Mouse (Mus musculus) kidney, postnatal 0 days (tissue): ENCODE data around the gene Actr1b. TPM values are rescaled to one million over a fixed set of nuclear protein-coding genes. Genes with fewer than 3 reads are reported as not detected.

ENCODE experiments used
- ATAC-seq: fragments of 200-750 bp; cut with Nextera tagmentation; replicated peaks from 2 replicates; pipeline ENCODE4 v1.8.0; 2017; ENCODE audit warnings: low read depth, moderate number of reproducible peaks, moderate TSS enrichment, moderate library complexity; ENCODE audit not compliant: low FRiP score
- DNase-seq: peaks from one replicate; pipeline ENCODE4 v3.0.0-alpha.2; 2016; ENCODE audit warnings: low spot score
- H3K27ac ChIP-seq: fragments of 300-500 bp; sonication (generic); 2 replicates; pipeline ENCODE4 v1.5.1; 2014; ENCODE audit warnings: mild to moderate bottlenecking
- H3K27me3 ChIP-seq: fragments of 300-500 bp; sonication (generic); 2 replicates; pipeline ENCODE4 v1.6.1; 2014; ENCODE audit warnings: low read length, mixed read lengths; ENCODE audit not compliant: insufficient read depth
- H3K36me3 ChIP-seq: fragments of 300-500 bp; sonication (generic); 2 replicates; pipeline ENCODE4 v1.6.1; 2014; ENCODE audit warnings: low read length, mixed read lengths; ENCODE audit not compliant: insufficient read depth
- H3K4me1 ChIP-seq: fragments of 300-500 bp; sonication (generic); replicated peaks from 2 replicates; pipeline ENCODE4 v1.6.1; 2014; ENCODE audit warnings: antibody characterized with exemption, low read length, mixed read lengths; ENCODE audit not compliant: insufficient read depth
- H3K4me2 ChIP-seq: fragments of 300-500 bp; sonication (generic); 2 replicates; pipeline ENCODE4 v1.6.1; 2014; ENCODE audit warnings: mild to moderate bottlenecking, low read length, moderate library complexity, mixed read lengths
- H3K4me3 ChIP-seq: fragments of 300-500 bp; sonication (generic); replicated peaks from 2 replicates; pipeline ENCODE4 v1.5.1; 2014; ENCODE audit warnings: low read depth, low read length
- H3K9ac ChIP-seq: fragments of 300-500 bp; sonication (generic); 2 replicates; pipeline ENCODE4 v1.6.1; 2014; ENCODE audit warnings: low read depth, low read length
- H3K9me3 ChIP-seq: fragments of 300-500 bp; sonication (generic); replicated peaks from 2 replicates; pipeline ENCODE4 v1.6.1; 2016; ENCODE audit warnings: low read length, inconsistent platforms, mixed read lengths
- CTCF ChIP-seq: IDR thresholded peaks from 2 replicates; pipeline ENCODE4 v1.5.1; 2016; ENCODE audit warnings: antibody characterized with exemption, low read depth, mild to moderate bottlenecking, moderate library complexity
- WGBS: fragments of 180-500 bp; shearing (Covaris S2); extraction: QIAGEN DNeasy Blood & Tissue Kit; methylation state at CpG from one replicate; pipeline ENCODE4 v1.1.7; 2014; 5-methylcytosine and 5-hydroxymethylcytosine counted together
- polyA plus RNA-seq: library from polyadenylated mRNA; unstranded; fragments of >200 nt; fragmentation: Nextera tagmentation; extraction: Ambion mirVana; gene quantifications from 2 replicates; pipeline ENCODE4 v1.2.1, GENCODE M21; 2015

The Actr1b gene
- polyA plus RNA-seq, 1 experiment from 2014 or later = 77.8 TPM

- Histone ChIP-seq H3K27me3 (no peaks in the 10 kb centered on the region), H3K27ac (peak overlapping the region; percentile 90), H3K4me1 (peaks cover 12% of the 10 kb centered on the region), H3K9ac (peak overlapping the region; percentile 90), H3K36me3 (peaks cover 20% of the 10 kb centered on the region), H3K9me3 (no peaks in the 10 kb centered on the region), H3K4me3 (peak overlapping the region; percentile 96), H3K4me2 (peak overlapping the region; percentile 84)
- DNase-seq (peak; percentile 64), ATAC-seq (peak; percentile 60)
- WGBS = under 1% methylated on average over 33 of the region's 33 CpGs
- peak; percentile 56; the same call in 1 of the 2 replicates for TF ChIP-seq CTCF
Observed at GRCm38 (mm10) chr1:36709055-36709853, 5.0 kb downstream of the Actr1b start.

GRCm38 (mm10) chr1:36708626-36709025 lies 5.6 kb downstream of the Actr1b start:
- 74% methylated on average over 1 of the region's 1 CpGs for WGBS
- ATAC-seq = no peak

DNA sequence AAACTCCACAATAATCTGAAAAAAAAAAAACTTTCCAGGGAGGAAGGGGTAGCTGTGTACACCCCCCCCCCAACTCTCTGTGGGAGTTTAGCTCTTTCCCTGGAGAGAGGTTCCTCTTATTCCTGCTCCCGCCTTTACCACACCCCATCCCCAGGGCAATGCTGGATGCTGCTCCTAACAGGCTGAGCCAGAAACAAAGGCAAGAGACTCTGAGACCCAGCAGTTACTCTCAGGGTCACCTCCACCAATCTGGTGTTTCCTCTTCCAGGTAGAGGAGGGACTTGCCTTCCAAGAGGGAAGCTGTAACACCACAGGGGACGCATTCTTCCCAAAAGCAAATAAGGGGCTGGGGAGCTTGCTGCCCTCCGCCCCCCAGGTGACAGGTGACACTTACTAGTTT lies 6.4 kb downstream of the Actr1b start:
- no peak overlapping the region for H3K4me2 ChIP-seq

More at GRCm38 (mm10) chr1:36708626-36709025, 5.6 kb downstream of the Actr1b start:
- Histone ChIP-seq H3K27me3 (no peaks in the 10 kb centered on the region), H3K4me2 (peak overlapping the region; percentile 84), H3K4me3 (peak overlapping the region; percentile 96), H3K36me3 (peaks cover 26% of the 10 kb centered on the region), H3K27ac (peak overlapping the region; percentile 90; the same call in 1 of the 2 replicates), H3K4me1 (peaks cover 12% of the 10 kb centered on the region), H3K9me3 (no peaks in the 10 kb centered on the region), H3K9ac (peak overlapping the region; percentile 90)
- DNase-seq = no peak
- no peak for TF ChIP-seq CTCF

DNA sequence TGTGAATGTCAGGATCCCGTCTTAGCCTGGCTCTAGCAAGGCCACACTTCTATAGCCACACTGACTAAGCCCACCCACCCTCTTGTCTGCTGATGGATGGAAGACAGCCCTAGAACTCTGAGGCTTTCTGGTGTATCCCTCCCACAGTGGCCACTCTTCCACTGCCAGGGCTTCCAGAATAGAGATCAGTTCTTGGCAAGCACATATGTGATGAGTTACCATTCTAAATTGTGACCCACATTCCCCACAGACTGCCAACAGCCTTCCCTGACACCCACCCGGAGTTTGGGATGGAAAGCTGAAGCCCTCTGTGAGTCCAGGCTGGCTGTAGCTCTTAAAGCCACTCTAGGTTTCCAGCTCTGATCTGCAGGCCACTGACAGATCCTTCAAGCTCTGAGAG lies 7.1 kb downstream of the Actr1b start:
- Histone ChIP-seq H3K4me2 (no peak overlapping the region), H3K4me1 (peaks cover 12% of the 10 kb centered on the region), H3K9me3 (no peaks in the 10 kb centered on the region), H3K27ac (no peak overlapping the region), H3K27me3 (no peaks in the 10 kb centered on the region), H3K9ac (no peak overlapping the region), H3K36me3 (peaks cover 37% of the 10 kb centered on the region), H3K4me3 (no peak overlapping the region)
- 66% methylated on average over 2 of the region's 2 CpGs for WGBS
- no peak for ATAC-seq
- no peak for TF ChIP-seq CTCF
- no peak for DNase-seq

More for the DNA sequence above, 6.4 kb downstream of the Actr1b start:
- WGBS = 64% methylated on average over 3 of the region's 3 CpGs
- Histone ChIP-seq H3K4me3 (no peak overlapping the region), H3K4me1 (peaks cover 12% of the 10 kb centered on the region), H3K9me3 (no peaks in the 10 kb centered on the region), H3K27ac (no peak overlapping the region), H3K9ac (no peak overlapping the region), H3K27me3 (no peaks in the 10 kb centered on the region), H3K36me3 (peaks cover 32% of the 10 kb centered on the region)
- no peak for TF ChIP-seq CTCF
- no peak for ATAC-seq
- DNase-seq = no peak

DNA sequence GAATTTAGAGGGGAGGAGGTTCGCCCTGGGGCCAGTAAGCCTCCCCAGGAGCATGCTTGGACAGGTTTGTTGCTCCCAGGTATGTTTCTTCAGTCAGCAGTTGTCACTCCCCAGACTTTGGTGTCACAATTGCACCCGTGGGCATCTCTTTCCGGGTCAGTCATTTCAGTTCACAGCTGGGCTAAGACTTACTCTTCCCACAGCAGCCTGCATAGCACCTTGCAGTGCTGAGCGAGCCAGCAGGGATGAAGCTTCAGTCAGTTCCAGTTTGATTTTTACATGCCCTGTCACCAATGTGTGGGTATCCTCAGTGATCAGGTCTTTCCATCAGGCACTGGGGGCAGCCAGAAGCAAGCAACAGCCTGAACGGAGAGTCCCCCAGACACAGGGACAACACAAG lies 17.2 kb downstream of the Actr1b start:
- Histone ChIP-seq H3K36me3 (peaks cover 37% of the 10 kb centered on the region), H3K9ac (no peak overlapping the region), H3K9me3 (no peaks in the 10 kb centered on the region), H3K27ac (no peak overlapping the region), H3K4me2 (no peak overlapping the region), H3K4me1 (no peaks in the 10 kb centered on the region), H3K27me3 (no peaks in the 10 kb centered on the region), H3K4me3 (no peak overlapping the region)
- TF ChIP-seq CTCF = no peak
- no peak for DNase-seq
- ATAC-seq = no peak
- 52% methylated on average over 5 of the region's 5 CpGs for WGBS

- 56% methylated on average over 6 of the region's 6 CpGs for WGBS
- DNase-seq (no peak), ATAC-seq (no peak)
- Histone ChIP-seq H3K9ac (no peak overlapping the region), H3K9me3 (no peaks in the 10 kb centered on the region), H3K27ac (no peak overlapping the region; the same call in 1 of the 2 replicates), H3K36me3 (peaks cover 33% of the 10 kb centered on the region), H3K4me3 (no peak overlapping the region), H3K27me3 (no peaks in the 10 kb centered on the region), H3K4me2 (no peak overlapping the region), H3K4me1 (no peaks in the 10 kb centered on the region)
- TF ChIP-seq CTCF = peak; percentile 40
Observed at GRCm38 (mm10) chr1:36696411-36696810, 17.8 kb downstream of the Actr1b start.
